Mouse (Mus musculus) forebrain, embryonic 15.5 days (tissue): ENCODE results near the gene Nae1. TPM values are rescaled to one million over a fixed set of nuclear protein-coding genes. Genes with fewer than 3 reads are reported as not detected.
A peak's percentile ranks its signal among the peaks of the same experiment; 100 is the strongest.

ENCODE experiments used
- ATAC-seq: fragments of 200-750 bp; cut with Nextera tagmentation; replicated peaks from 2 replicates; pipeline ENCODE4 v1.8.0; 2017; ENCODE audit warnings: mild to moderate bottlenecking, moderate TSS enrichment, moderate library complexity
- H3K27ac ChIP-seq: fragments of 300-500 bp; sonication (generic); replicated peaks from 2 replicates; pipeline ENCODE4 v1.5.1; 2015; ENCODE audit warnings: mild to moderate bottlenecking, inconsistent platforms
- H3K27me3 ChIP-seq: fragments of 300-500 bp; sonication (generic); 2 replicates; pipeline ENCODE4 v1.6.1; 2015; ENCODE audit warnings: inconsistent platforms
- H3K36me3 ChIP-seq: fragments of 300-500 bp; sonication (generic); 2 replicates; pipeline ENCODE4 v1.6.1; 2015; ENCODE audit warnings: mild to moderate bottlenecking, inconsistent platforms
- H3K4me1 ChIP-seq: fragments of 300-500 bp; sonication (generic); 2 replicates; pipeline ENCODE4 v1.6.1; 2015; ENCODE audit warnings: inconsistent platforms
- H3K4me2 ChIP-seq: fragments of 300-500 bp; sonication (generic); replicated peaks from 2 replicates; pipeline ENCODE4 v1.6.1; 2015; ENCODE audit warnings: mild to moderate bottlenecking, inconsistent platforms
- H3K4me3 ChIP-seq: fragments of 300-500 bp; sonication (generic); 2 replicates; pipeline ENCODE4 v1.5.1; 2015; ENCODE audit warnings: mild to moderate bottlenecking, inconsistent platforms
- H3K9ac ChIP-seq: fragments of 300-500 bp; sonication (generic); replicated peaks from 2 replicates; pipeline ENCODE4 v1.6.1; 2015; ENCODE audit warnings: mild to moderate bottlenecking, inconsistent platforms
- H3K9me3 ChIP-seq: fragments of 300-500 bp; sonication (generic); 2 replicates; pipeline ENCODE4 v1.6.1; 2016; ENCODE audit warnings: inconsistent platforms
- WGBS: fragments of 180-500 bp; shearing (Covaris S2); methylation state at CpG from one replicate; pipeline ENCODE4 v1.1.7; 2015; ENCODE audit warnings: mixed read lengths; 5-methylcytosine and 5-hydroxymethylcytosine counted together
- polyA plus RNA-seq: library from polyadenylated mRNA; unstranded; fragments of >200 nt; fragmentation: Nextera tagmentation; extraction: Ambion mirVana; gene quantifications from 2 replicates; pipeline ENCODE4 v1.2.1, GENCODE M21; 2015

The Nae1 gene
- polyA plus RNA-seq, 1 experiment from 2014 or later: 124 TPM

- ATAC-seq: no peak
- Histone ChIP-seq H3K36me3 (no peaks in the 10 kb centered on the region), H3K4me2 (0 out of 2 replicates have a peak overlapping the region, but pooled peaks have one; percentile 92), H3K27me3 (peaks cover 39% of the 10 kb centered on the region), H3K9ac (no peak overlapping the region), H3K27ac (no peak overlapping the region), H3K9me3 (no peaks in the 10 kb centered on the region), H3K4me3 (no peak overlapping the region), H3K4me1 (peaks cover 19% of the 10 kb centered on the region)
- 7% methylated on average over 11 of the region's 11 CpGs for WGBS
Measured at GRCm38 (mm10) chr8:104542160-104542559, 7.7 kb upstream of the Nae1 start.

- ATAC-seq: no peak
- Histone ChIP-seq H3K9me3 (no peaks in the 10 kb centered on the region), H3K4me1 (peaks cover 19% of the 10 kb centered on the region), H3K4me2 (peak overlapping the region; percentile 92), H3K4me3 (peak overlapping the region; percentile 51), H3K36me3 (no peaks in the 10 kb centered on the region), H3K9ac (peak overlapping the region; percentile 39; the same call in 1 of the 2 replicates), H3K27me3 (peaks cover 39% of the 10 kb centered on the region), H3K27ac (no peak overlapping the region)
- WGBS: 10% methylated on average over 8 of the region's 8 CpGs
Measured at GRCm38 (mm10) chr8:104541515-104541880, 7.1 kb upstream of the Nae1 start.

- H3K27me3 ChIP-seq: peaks cover 39% of the 10 kb centered on the region
- H3K9me3 ChIP-seq: no peaks in the 10 kb centered on the region
- peak overlapping the region; percentile 39 for H3K9ac ChIP-seq
- H3K4me3 ChIP-seq: peak overlapping the region; percentile 51
- peaks cover 19% of the 10 kb centered on the region for H3K4me1 ChIP-seq
- H3K27ac ChIP-seq: no peak overlapping the region
- H3K4me2 ChIP-seq: peak overlapping the region; percentile 92
- WGBS: under 1% methylated on average over 76 of the region's 76 CpGs
- H3K36me3 ChIP-seq: no peaks in the 10 kb centered on the region
- ATAC-seq: peak; percentile 67
Measured at GRCm38 (mm10) chr8:104540710-104541514, 6.5 kb upstream of the Nae1 start.

GRCm38 (mm10) chr8:104540238-104540637 lies 5.8 kb upstream of the Nae1 start:
- WGBS: 35% methylated on average over 7 of the region's 7 CpGs
- Histone ChIP-seq H3K27me3 (peaks cover 39% of the 10 kb centered on the region), H3K36me3 (no peaks in the 10 kb centered on the region), H3K9me3 (no peaks in the 10 kb centered on the region), H3K9ac (peak overlapping the region; percentile 39; the same call in 1 of the 2 replicates), H3K27ac (no peak overlapping the region), H3K4me1 (peaks cover 21% of the 10 kb centered on the region), H3K4me3 (peak overlapping the region; percentile 51), H3K4me2 (peak overlapping the region; percentile 92)
- ATAC-seq: peak; percentile 14; the same call in 1 of the 2 replicates

GRCm38 (mm10) chr8:104539566-104539965 lies 5.1 kb upstream of the Nae1 start:
- no peaks in the 10 kb centered on the region for H3K36me3 ChIP-seq
- H3K9ac ChIP-seq: no peak overlapping the region
- H3K9me3 ChIP-seq: no peaks in the 10 kb centered on the region
- no peak overlapping the region for H3K27ac ChIP-seq
- ATAC-seq: no peak
- H3K4me1 ChIP-seq: peaks cover 27% of the 10 kb centered on the region
- H3K4me3 ChIP-seq: no peak overlapping the region
- peaks cover 39% of the 10 kb centered on the region for H3K27me3 ChIP-seq
- 74% methylated on average over 2 of the region's 2 CpGs for WGBS
- no peak overlapping the region for H3K4me2 ChIP-seq

GRCm38 (mm10) chr8:104538896-104539295 lies 4.5 kb upstream of the Nae1 start:
- H3K27ac ChIP-seq: no peak overlapping the region
- peaks cover 39% of the 10 kb centered on the region for H3K27me3 ChIP-seq
- H3K4me2 ChIP-seq: no peak overlapping the region
- no peak overlapping the region for H3K9ac ChIP-seq
- no peak overlapping the region for H3K4me3 ChIP-seq
- WGBS: 85% methylated on average over 4 of the region's 4 CpGs
- H3K36me3 ChIP-seq: no peaks in the 10 kb centered on the region
- H3K4me1 ChIP-seq: peaks cover 27% of the 10 kb centered on the region
- no peak for ATAC-seq
- no peaks in the 10 kb centered on the region for H3K9me3 ChIP-seq

GRCm38 (mm10) chr8:104536028-104536427 lies 1.6 kb upstream of the Nae1 start:
- Histone ChIP-seq H3K4me2 (no peak overlapping the region), H3K27me3 (peaks cover 14% of the 10 kb centered on the region; the same call in 1 of the 2 replicates), H3K4me3 (no peak overlapping the region), H3K27ac (no peak overlapping the region), H3K9ac (no peak overlapping the region), H3K9me3 (no peaks in the 10 kb centered on the region), H3K36me3 (no peaks in the 10 kb centered on the region), H3K4me1 (peaks cover 34% of the 10 kb centered on the region)
- no peak for ATAC-seq
- 85% methylated on average over 4 of the region's 4 CpGs for WGBS

- Histone ChIP-seq H3K27ac (no peak overlapping the region), H3K27me3 (peaks cover 9% of the 10 kb centered on the region; the same call in 1 of the 2 replicates), H3K36me3 (no peaks in the 10 kb centered on the region), H3K4me1 (peaks cover 27% of the 10 kb centered on the region), H3K9ac (no peak overlapping the region), H3K4me3 (no peak overlapping the region), H3K9me3 (no peaks in the 10 kb centered on the region), H3K4me2 (peak overlapping the region; percentile 49)
- ATAC-seq: no peak
- 46% methylated on average over 7 of the region's 7 CpGs for WGBS
Measured at GRCm38 (mm10) chr8:104535378-104535777, 941 bp upstream of the Nae1 start.

- Histone ChIP-seq H3K9me3 (no peaks in the 10 kb centered on the region), H3K4me1 (peaks cover 27% of the 10 kb centered on the region), H3K9ac (peak overlapping the region; percentile 32), H3K36me3 (peaks cover 5% of the 10 kb centered on the region), H3K4me3 (peak overlapping the region; percentile 71), H3K4me2 (peak overlapping the region; percentile 49), H3K27ac (no peak overlapping the region), H3K27me3 (peaks cover 3% of the 10 kb centered on the region; the same call in 1 of the 2 replicates)
- ATAC-seq: peak; percentile 70
- 11% methylated on average over 9 of the region's 9 CpGs for WGBS
Measured at GRCm38 (mm10) chr8:104534779-104535141, 323 bp upstream of the Nae1 start.

GRCm38 (mm10) chr8:104533551-104533950 lies 886 bp downstream of the Nae1 start:
- no peak overlapping the region for H3K27ac ChIP-seq
- ATAC-seq: no peak
- no peaks in the 10 kb centered on the region for H3K9me3 ChIP-seq
- peak overlapping the region; percentile 49 for H3K4me2 ChIP-seq
- H3K4me3 ChIP-seq: peak overlapping the region; percentile 71
- peaks cover 11% of the 10 kb centered on the region for H3K36me3 ChIP-seq
- H3K27me3 ChIP-seq: no peaks in the 10 kb centered on the region
- peaks cover 27% of the 10 kb centered on the region for H3K4me1 ChIP-seq
- H3K9ac ChIP-seq: peak overlapping the region; percentile 84
- 15% methylated on average over 7 of the region's 7 CpGs for WGBS

- H3K4me3 ChIP-seq: no peak overlapping the region
- 70% methylated on average over 6 of the region's 6 CpGs for WGBS
Measured at GRCm38 (mm10) chr8:104529671-104530070, 4.8 kb downstream of the Nae1 start.

GRCm38 (mm10) chr8:104517872-104518271 lies 16.6 kb downstream of the Nae1 start:
- no peak overlapping the region for H3K27ac ChIP-seq
- WGBS: 59% methylated on average over 5 of the region's 5 CpGs
- H3K9me3 ChIP-seq: no peaks in the 10 kb centered on the region
- H3K27me3 ChIP-seq: no peaks in the 10 kb centered on the region
- no peak for ATAC-seq
- H3K4me3 ChIP-seq: no peak overlapping the region
- H3K36me3 ChIP-seq: peaks cover 67% of the 10 kb centered on the region
- H3K4me2 ChIP-seq: no peak overlapping the region
- no peaks in the 10 kb centered on the region for H3K4me1 ChIP-seq
- no peak overlapping the region for H3K9ac ChIP-seq

More at GRCm38 (mm10) chr8:104529671-104530070, 4.8 kb downstream of the Nae1 start:
- Histone ChIP-seq H3K4me2 (no peak overlapping the region), H3K27ac (peak overlapping the region; percentile 29; the same call in 1 of the 2 replicates), H3K9me3 (no peaks in the 10 kb centered on the region), H3K9ac (no peak overlapping the region), H3K27me3 (no peaks in the 10 kb centered on the region), H3K4me1 (peaks cover 20% of the 10 kb centered on the region), H3K36me3 (peaks cover 22% of the 10 kb centered on the region)
- ATAC-seq: no peak
